Mouse (Mus musculus) urinary bladder, postnatal 14 days (tissue): Measurements from ENCODE around the gene Tmc4.

Experiments
- DNase-seq: peaks from one replicate; pipeline ENCODE4 v3.0.0; 2021; ENCODE audit warnings: low spot score

The Tmc4 gene

DNA sequence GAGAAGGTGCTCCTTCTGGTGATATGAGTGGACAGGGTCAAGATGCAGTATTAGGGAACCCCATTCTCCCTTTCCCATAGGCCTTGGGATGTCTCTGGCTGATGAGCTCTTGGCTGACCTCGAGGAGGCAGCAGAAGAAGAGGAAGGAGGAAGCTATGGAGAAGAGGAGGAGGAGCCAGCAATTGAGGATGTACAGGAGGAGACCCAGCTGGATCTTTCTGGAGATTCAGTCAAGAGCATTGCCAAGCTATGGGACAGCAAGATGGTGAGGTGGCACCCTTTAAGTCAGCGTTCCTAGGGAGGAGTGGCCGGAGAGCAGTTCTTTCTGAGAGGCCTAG, 46.9 kb downstream of the Tmc4 start:
- no peak for DNase-seq

- DNase-seq = peak; percentile 91
Measured at GRCm38 (mm10) chr7:3629543-3630477, 47.5 kb downstream of the Tmc4 start, which contains the start of the genes Tfpt and Prpf31. Gene Tfpt (minus strand): TSS chr7:3629929. Gene Prpf31 (plus strand): TSS chr7:3629985.

DNA sequence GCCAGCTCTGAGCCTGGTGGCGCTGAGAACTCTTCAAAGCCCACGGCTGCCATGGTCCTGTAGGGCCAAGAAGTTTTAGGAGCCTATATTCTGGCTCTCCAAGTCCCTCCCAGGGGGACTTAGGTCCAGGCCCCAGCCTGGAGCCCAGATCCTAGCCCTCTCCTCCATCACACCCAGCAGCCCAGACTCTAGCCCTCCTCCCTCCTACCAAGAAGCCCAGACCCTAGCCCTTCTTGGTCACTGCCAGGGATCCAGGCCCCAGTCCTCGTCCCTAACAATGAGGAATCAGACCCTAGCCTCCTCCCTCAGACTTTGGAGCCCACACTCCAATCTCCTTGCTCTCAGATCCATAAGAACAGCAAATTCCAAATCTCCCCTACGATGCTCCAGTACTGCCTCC, 48.3 kb downstream of the Tmc4 start:
- no peak for DNase-seq

DNA sequence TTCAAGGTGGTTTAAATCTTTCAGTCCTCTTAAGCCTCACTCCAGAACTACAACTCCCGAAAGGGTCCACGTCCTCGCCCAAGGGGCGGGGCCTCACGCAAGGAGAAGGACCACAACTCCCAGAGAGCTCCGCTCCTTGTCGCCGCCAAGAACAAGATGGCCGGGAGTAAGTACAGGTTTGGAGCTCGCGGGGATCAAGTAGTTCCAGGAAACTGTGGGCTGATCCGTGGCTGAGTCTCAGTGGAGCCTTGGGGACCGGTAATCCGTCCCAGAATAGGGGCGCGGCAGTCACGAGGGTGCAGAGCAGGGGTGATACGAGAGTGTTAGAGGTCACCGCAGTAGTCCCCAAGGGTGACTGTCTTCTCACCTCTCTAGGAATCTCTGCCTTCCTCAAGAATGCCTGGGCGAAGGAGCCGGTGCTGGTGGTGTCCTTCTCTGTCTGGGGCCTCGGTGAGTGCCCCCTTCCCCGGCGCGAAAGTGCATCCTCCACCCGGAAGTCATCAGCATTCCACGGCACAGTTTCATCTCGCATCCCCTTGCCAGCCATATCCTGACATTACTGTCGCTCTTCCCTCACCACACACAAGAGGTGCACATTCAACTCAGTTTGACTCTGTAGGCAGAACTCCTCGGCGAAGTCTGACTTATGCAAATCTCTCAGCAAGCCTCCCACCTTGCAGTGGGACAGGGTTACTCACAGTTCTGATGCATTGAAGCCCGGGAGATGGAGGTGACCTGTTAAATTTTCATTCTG, 59.9 kb downstream of the Tmc4 start, which contains the start of gene Ndufa3:
Gene Ndufa3 (plus strand): TSS at position 132 of the 754 bp plus-strand sequence.
- peak; percentile 89 for DNase-seq

DNA sequence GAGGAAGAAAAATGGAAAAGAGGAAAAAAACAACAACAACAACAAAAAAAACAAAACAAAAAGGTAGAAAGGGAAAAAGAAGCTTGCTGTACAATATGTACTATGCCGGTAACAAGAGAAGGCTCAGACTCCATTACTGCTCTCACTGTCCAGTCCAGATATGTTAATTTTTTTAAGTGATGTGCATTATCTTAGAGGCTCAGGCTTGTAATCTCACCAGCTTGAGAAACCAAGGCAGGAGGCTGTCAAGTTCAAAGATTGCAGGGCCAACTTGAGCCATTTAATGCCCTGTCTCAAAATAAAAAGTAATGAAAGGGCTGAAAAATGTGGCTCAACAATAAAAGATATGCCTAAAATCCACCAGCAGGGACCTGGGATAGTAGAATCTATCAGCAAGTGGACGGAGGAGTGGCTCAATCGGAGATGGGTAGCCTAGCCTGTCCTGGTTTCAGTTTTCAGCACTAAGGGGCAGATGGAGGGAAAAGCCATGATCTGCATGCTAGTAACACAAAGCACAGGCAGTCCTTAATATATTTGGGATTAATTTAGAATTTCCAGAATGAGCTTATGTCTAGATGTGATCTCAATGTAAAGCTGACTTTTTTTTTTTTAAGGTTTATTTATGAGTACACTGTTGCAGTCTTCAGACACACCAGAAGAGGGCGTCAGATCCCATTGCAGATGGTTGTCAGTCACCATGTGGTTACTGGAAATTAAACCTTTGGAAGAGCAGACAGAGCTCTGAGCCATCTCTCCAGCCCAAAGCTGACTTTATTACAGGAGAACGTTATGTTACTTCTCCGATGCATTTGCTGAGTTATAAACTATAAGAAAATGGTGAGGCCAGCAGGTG, 60.7 kb downstream of the Tmc4 start:
- peak; percentile 12 for DNase-seq

- no peak for DNase-seq
Measured at GRCm38 (mm10) chr7:3616057-3616388, 61.3 kb downstream of the Tmc4 start, which contains the start of gene Oscar. Gene Oscar (minus strand): TSS chr7:3616157.
